In the genomic region with DNA sequence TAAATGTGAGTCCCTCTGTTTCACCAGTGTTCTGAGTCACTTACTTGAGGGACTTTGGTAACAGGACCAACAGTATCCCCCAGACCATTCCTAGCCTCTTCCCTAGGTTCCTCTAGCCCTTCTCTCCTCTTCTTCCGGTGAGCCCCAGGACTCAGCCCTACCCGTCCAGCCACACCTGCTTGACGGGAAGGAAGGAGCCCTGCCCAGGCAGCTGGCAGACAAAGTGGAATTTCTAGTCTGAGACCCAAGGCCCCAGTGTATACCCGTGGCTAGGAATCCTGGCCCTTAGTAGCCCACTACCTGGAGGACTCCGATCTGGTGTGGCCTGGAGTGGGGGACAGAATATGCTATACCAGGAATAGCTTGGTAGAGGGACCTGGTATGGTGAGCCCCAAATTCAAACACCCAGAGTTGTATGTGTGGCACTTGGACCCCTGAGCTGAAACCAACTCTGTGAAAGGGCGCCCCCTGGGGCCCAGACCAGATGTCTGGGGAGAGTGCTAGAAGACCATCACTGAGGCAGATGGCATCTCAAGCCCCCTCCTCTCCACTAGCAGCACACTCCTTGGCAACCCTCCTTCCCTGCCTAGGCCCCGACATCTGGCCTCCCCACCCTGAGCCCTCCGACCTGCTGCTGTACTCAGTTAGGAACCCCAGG, we compare ENCODE assay signal across 8 mouse cellular contexts. TPM values are rescaled to one million over a fixed set of nuclear protein-coding genes. Genes with fewer than 3 reads are reported as not detected.
DNase-seq lines count a peak whose midpoint lies in the region; ATAC-seq lines count a peak whose summit lies in the region.

No protein-coding gene starts in this region.

- H3K27ac ChIP-seq in hindbrain, embryonic 12.5 days = no peak overlapping the region
- no peak overlapping the region for H3K27ac ChIP-seq in hindbrain, embryonic 13.5 days

- H3K4me1 ChIP-seq in hindbrain, embryonic 12.5 days = 0 out of 2 replicates have a peak, but pooled peaks cover 4% of the 10 kb centered on the region
- H3K4me1 ChIP-seq in hindbrain, embryonic 13.5 days (replicated peaks) = no peaks in the 10 kb centered on the region

- ATAC-seq in hindbrain, embryonic 12.5 days (ENCODE audit: low FRiP score) = 0 out of 2 replicates have a peak, but pooled peaks have one; percentile 43
- no peak for ATAC-seq in hindbrain, embryonic 13.5 days (ENCODE audit: low FRiP score)
- ATAC-seq in common myeloid progenitor, adult 5-6 weeks (replicated peaks; ENCODE audit: low read depth, poor library complexity, severe bottlenecking) = peak; percentile 40; the same call in 1 of the 2 replicates

- H3K27me3 ChIP-seq in hindbrain, embryonic 12.5 days = no peaks in the 10 kb centered on the region
- no peaks in the 10 kb centered on the region for H3K27me3 ChIP-seq in hindbrain, embryonic 13.5 days

- no peak overlapping the region for H3K4me3 ChIP-seq in hindbrain, embryonic 12.5 days
- H3K4me3 ChIP-seq in hindbrain, embryonic 13.5 days = no peak overlapping the region

- no peak overlapping the region for H3K4me2 ChIP-seq in hindbrain, embryonic 12.5 days (replicated peaks)
- no peak overlapping the region for H3K4me2 ChIP-seq in hindbrain, embryonic 13.5 days

- WGBS in hindbrain, embryonic 12.5 days = 76% methylated on average over 8 of the region's 8 CpGs
- WGBS in hindbrain, embryonic 13.5 days = 66% methylated on average over 8 of the region's 8 CpGs

- no peak overlapping the region for H3K9ac ChIP-seq in hindbrain, embryonic 12.5 days
- no peak overlapping the region for H3K9ac ChIP-seq in hindbrain, embryonic 13.5 days

- peak; percentile 28 for DNase-seq in 416B (ENCODE audit: low read depth)
- peak; percentile 44 for DNase-seq in lung, postnatal 36 days
- DNase-seq in right cerebral cortex, postnatal 10 days (ENCODE audit: low spot score in 2 of 2) = no peak
- no peak for DNase-seq in frontal cortex, adult 2 months (ENCODE audit: extremely low spot score in 1 of 2, low spot score in 1 of 2)
- DNase-seq in layer of hippocampus, postnatal 36 days = no peak

- no peaks in the 10 kb centered on the region for H3K9me3 ChIP-seq in hindbrain, embryonic 12.5 days (replicated peaks)
- H3K9me3 ChIP-seq in hindbrain, embryonic 13.5 days = no peaks in the 10 kb centered on the region

- H3K36me3 ChIP-seq in hindbrain, embryonic 12.5 days = no peaks in the 10 kb centered on the region
- H3K36me3 ChIP-seq in hindbrain, embryonic 13.5 days = no peaks in the 10 kb centered on the region

RNA-seq across cellular contexts. Expression of a gene that starts 13.8 kb away (rescaled TPM):
- polyA plus RNA-seq in hindbrain, embryonic 12.5 days (2016; fragmentation: Nextera tagmentation; extraction: Ambion mirVana) = 2.2 and 2.3 TPM in 2 replicates
- polyA plus RNA-seq in hindbrain, embryonic 13.5 days (2015; fragmentation: Nextera tagmentation; extraction: Ambion mirVana) = 0.99 and 1.2 TPM in 2 replicates
- total RNA-seq in common myeloid progenitor, adult 5-6 weeks (2017) = 0.46 and 2.8 TPM in 2 replicates
- 4.3 and 4.4 TPM in 2 replicates for polyA plus RNA-seq in frontal cortex, adult 2 months (2012; rRNA removed)
- total RNA-seq in layer of hippocampus, postnatal 36 days (2021) = 1 to 10 TPM; 1.2 to 1.9 TPM

Comparison
In these comparisons a context has a peak if more than half of its experiments do, and no peak if none do; other contexts are left out.
1. DNase-seq: peak in 416B (single experiment) and lung, postnatal 36 days (single experiment); none in right cerebral cortex, postnatal 10 days (0 of 2), frontal cortex, adult 2 months (0 of 2) and layer of hippocampus, postnatal 36 days (0 of 2).